Mouse (Mus musculus) thymus, adult 2 months (tissue): ENCODE measurements around the gene Mavs.

Experiments used
- CTCF ChIP-seq: fragments of 200-500 bp; IDR thresholded peaks from 2 replicates; pipeline ENCODE4 v1.5.1; 2012; ENCODE audit warnings: mild to moderate bottlenecking, control low read depth, low read length, moderate library complexity, borderline replicate concordance; ENCODE audit not compliant: control insufficient read depth, poor library complexity, insufficient read depth; ENCODE audit errors: extremely low read depth
- POLR2A ChIP-seq: fragments of 200-500 bp; IDR thresholded peaks from 2 replicates; pipeline ENCODE4 v1.6.1; 2012; ENCODE audit warnings: mild to moderate bottlenecking, low read length, control low read depth, moderate library complexity; ENCODE audit not compliant: control insufficient read depth, poor library complexity, insufficient read depth; ENCODE audit errors: extremely low read depth

DNA sequence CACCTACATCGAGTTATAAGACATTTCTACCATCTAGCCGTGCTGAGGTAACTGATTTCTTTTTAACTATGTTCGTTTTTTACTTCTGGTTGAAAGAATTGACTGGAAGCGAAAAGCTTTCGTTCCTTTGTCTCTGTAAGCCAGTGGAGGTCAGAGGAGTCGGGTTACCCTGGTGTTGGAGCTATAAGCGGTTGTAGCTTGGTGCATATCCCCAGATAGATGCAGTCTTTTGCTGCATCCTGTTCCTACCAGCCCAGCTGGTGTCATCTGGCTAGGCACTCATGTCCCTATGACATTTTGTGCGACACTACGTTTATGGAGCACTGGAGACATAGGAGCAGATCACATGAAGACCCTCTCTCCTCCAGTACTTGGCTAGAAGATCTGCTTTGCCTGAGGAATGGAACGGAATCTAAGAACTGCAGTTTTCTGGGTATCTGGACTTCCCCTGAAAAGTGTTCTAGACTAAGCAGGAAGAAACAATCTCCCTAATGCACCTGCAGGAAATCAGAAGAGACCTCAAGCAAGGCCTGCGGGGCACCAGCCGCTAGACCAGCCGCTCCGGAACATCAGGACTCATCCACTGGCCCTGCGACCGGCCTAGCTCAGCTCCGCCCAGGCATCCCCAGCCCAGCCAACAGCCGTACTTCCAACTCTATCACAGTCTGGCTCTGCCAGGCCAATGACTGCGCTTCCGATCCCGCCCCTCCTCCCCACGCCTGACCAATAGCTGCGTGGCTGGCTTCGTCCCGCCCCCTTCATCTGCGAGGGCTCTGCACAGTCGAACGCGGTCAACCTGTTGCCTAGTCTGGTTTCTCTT lies at the start of gene Mavs:
- TF ChIP-seq CTCF (0 out of 2 replicates have a peak, but pooled peaks have one; percentile 25), POLR2A (0 out of 2 replicates have a peak, but pooled peaks have one; percentile 64)
